Mouse (Mus musculus) brain, embryonic 14.5 days (tissue): ENCODE measurements around the gene Tfap2a. TPM values are rescaled to one million over a fixed set of nuclear protein-coding genes. Genes with fewer than 3 reads are reported as not detected.

Experiments
- DNase-seq: peaks from one replicate; pipeline ENCODE4 v3.0.0-alpha.2; 2011; ENCODE audit warnings: low read depth
- CTCF ChIP-seq: fragments of 200-500 bp; IDR thresholded peaks from 2 replicates; pipeline ENCODE4 v1.5.1; 2012; ENCODE audit warnings: inconsistent platforms, mild to moderate bottlenecking, moderate library complexity, borderline replicate concordance; ENCODE audit not compliant: insufficient read depth, insufficient read length; ENCODE audit errors: extremely low read depth
- POLR2A ChIP-seq: fragments of 200-500 bp; IDR thresholded peaks from 2 replicates; pipeline ENCODE4 v1.6.1; 2012; ENCODE audit warnings: mild to moderate bottlenecking, inconsistent platforms, borderline replicate concordance; ENCODE audit not compliant: poor library complexity, insufficient read depth, insufficient read length, severe bottlenecking; ENCODE audit errors: extremely low read depth
- polyA plus RNA-seq: library from polyadenylated mRNA; depleted of rRNA; stranded (reverse); fragments of >200 nt; gene quantifications from 2 replicates; pipeline ENCODE4 v1.2.3, GENCODE M21; 2012; rRNA removed

The Tfap2a gene
- 5.2 and 19.9 TPM in 2 replicates for polyA plus RNA-seq

DNA sequence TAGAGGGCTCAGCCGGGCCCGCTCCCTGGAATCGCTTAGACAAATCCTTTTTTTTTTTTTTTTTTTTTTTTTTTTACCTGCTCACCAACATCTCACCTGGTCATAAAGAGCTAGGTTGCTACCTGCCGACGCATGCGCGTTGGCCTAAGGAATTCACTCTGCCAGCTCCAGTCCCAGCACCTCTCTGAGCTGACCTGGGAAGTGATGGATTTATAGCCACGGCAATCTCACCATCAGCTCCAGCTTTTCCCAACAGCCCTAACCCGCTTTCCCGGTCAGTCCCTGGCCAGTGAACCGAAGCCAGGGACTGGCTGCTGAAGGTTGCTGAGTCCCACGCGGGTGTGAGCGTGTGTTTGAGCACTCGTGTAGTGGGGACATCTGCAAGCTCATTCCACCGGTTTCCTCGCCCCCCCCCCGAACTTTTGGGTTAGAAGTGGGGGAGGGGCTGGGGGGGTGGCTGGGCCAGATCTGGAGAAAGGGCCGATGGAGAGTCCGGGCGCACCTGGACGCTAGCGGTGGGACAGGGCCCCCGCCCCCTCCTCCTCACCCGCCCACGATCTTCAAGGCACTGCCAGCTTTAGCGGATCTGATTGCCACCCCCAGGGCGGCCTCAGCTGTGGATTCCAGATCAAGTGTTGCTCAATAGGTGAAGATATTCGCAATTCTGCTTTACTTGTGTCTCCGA, at the start of gene Tfap2a:
Tfap2a (minus strand) TSS at position 181 of the 685 bp plus-strand sequence.
- TF ChIP-seq CTCF = no peak
- TF ChIP-seq POLR2A = no peak
- DNase-seq = no peak

DNA sequence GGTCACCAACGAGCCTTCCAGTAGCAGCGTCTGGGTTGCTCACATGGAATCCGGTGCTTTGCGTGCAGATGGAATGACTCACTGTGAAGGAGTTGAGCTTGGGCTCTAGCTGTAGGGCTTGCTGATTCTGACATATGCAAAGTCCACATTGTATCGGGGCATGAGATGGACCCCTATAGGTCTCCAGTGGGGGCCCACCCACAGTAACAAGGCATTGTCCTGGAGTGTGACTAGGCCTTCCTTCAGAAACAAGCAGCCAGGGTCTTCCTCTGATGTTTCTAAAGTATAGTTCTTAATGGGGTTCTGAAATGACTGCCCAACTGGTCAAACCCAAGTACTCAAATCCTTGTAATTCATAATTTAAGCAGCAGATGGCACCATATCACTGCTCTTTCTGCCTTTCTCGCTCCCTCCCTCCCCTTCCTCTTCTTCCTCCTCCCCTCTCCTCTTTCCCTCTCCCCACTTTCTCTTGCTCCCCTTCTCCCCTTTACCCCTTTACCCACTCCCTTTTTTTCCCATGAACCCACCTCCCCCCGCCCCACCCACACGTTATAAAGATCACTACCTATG, 46.1 kb upstream of the Tfap2a start:
- DNase-seq = peak; percentile 56
- peak; percentile 53 for TF ChIP-seq CTCF
- no peak for TF ChIP-seq POLR2A

DNA sequence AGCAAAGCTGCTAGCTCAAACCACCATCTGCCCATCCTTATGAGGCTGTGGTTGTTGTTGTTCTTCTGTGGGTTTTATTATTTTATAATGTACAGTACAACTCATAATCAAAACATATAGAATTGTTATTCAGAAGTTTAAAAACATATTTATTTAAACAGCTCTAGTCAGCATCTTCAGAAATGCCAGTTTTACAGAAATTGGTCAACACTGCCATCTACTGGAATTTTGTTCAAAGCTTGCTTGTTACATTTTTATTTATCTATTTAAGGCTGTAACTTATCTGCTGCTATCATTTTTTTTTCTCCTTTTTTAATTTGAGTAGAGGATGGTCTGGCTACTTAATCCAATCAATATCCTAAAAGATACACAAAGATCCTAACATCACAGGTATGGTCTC, 19.8 kb upstream of the Tfap2a start:
- TF ChIP-seq CTCF = no peak
- no peak for TF ChIP-seq POLR2A
- peak; percentile 81 for DNase-seq

DNA sequence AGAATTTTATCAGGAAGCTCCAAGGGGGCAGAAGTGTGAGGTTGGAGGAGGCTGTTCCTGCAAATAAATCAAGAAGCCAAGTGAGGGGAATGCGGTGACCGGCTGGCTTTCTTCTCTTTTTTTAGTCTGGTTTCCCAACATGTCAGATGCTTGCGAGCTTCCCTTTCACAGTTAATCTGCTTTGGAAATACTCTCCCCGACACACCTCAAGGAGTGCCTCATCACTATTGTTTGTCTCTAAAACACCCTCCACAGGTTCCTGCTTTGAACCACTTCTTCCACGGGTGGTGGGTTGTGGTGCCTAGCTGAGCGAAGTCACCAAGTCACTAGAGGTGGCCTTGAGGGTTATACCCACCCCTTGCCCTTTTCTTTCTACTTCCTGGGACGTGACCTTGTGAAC, 18.2 kb upstream of the Tfap2a start:
- no peak for DNase-seq
- TF ChIP-seq CTCF = no peak
- TF ChIP-seq POLR2A = no peak

DNA sequence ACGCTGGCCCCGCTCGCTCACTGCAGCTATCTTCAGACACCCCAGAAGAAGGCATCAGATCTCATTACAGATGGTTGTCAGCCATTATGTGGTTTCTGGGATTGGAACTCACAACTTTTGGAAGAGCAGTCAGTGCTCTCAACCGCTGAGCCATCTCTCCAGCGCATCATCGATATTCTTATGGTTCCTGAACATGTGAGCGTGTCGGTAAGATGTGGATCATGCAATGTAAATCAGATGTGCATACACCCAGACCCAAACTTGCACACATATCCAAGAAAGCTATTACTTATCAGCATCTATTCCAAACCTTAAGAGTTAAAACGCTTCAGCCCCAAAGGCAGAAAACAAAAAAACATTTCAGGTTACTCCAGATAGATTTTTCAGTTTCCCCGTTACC, 15.9 kb upstream of the Tfap2a start:
- no peak for DNase-seq
- TF ChIP-seq POLR2A (no peak), CTCF (no peak)

DNA sequence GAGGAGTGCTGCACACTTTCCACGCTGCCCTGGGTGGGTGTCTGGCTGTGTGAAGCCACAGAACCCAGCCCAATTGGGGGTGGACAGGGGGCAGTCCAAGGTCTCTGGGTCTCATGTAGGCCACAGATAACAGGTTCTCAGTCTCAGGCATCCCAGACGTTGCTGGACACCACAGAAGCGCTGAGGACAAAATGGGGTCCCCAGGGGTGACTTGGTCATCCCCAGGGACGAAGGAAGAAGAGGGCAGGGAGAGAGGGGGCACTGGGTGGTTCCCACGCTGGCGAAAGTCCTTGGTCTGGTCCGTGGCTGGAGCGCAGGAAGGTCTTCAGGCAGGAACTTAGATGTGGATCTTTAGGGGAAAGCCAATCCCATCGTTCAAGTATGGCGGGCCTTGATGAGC, 13.7 kb upstream of the Tfap2a start:
- DNase-seq = no peak
- TF ChIP-seq POLR2A = no peak
- TF ChIP-seq CTCF = no peak

DNA sequence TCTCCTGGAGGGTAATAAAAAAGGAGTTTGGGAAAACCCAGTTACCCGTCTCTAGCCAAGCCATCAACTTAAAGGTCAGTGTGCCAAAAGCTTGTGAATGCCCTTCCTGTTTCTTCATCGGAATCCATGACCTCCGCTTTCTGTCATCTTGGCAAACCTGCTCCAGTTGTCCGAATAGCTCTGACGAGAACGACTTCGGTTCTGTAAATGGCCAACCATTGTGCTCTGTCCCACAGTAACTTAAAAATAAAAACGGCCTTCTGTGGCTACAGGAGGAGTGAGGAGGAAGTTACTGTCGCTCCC, 11.4 kb upstream of the Tfap2a start:
- DNase-seq = no peak
- TF ChIP-seq CTCF = no peak
- no peak for TF ChIP-seq POLR2A

DNA sequence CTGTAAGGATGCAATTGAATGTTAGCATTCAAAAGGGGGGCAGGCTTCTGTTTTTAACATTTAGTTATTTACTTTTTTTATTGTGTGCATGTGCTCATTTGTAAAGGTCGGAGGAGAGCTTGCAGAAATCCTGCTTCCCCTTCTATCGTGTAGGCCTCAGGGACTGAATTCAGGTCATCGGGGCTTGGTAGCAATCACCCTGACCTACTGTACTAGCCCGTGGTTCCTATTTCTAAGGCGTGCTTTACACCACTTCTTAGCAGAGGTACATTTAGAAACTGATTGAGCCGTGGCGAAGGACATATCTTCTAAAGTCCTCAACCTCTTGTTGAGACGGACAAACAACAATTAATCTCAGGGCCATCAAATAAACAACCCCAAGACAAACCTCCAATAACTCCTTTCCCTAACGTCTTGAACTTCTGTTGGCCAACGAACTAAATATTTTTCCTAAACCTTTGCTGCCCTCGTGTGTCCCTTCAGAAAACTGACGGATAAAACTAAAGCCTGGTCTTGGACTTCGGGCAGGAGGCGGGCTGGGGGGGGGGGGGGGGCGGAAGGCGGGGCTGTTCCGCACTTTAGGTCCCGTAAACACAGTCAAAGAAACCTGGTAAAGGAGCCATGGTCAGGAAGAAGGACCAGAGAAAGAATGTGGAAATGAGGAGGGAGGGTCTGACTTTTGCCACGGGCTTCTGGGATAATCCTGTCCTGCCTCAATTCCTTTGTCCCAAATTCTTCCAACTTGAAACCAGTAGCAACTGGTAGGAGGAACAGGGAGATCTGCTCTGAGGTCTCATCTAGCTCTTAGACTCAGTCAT, 10.8 kb upstream of the Tfap2a start:
- TF ChIP-seq CTCF (peak; percentile 56; the same call in 1 of the 2 replicates), POLR2A (no peak)
- peak; percentile 81 for DNase-seq

DNA sequence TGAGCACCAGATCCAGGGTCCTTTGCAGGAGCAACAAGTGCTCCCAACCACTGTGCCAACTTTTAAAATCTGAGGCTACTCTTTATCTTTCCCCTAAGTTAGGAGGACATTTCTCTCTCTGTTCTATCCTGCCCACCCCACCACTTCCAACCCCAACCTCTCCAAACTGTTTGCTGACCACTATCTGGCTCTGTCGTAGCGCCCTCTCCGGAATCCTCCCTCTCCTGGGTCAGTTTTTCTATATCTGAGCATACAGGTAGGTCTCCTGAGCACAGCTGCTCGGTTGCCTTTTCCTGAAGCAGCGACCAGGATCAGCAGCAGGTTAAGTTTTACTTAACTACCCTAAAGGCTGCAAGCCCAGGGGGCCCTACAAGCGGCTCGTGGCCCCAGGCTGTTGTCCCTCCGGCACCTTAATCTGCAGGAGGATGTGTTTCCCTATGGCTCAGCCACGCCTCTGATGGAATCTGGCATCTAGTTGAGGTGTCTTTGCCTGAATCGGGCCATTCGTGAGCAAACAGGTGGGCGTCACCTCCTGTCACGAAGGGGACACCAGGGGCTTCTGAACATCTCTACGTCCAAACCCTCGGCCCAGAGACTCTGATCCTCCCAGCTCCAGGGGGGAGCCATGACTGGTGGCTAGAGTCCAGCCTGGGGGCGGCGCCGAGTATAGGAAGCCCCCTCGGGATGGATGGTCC, 6.1 kb upstream of the Tfap2a start:
- no peak for TF ChIP-seq POLR2A
- TF ChIP-seq CTCF = no peak
- DNase-seq = no peak

DNA sequence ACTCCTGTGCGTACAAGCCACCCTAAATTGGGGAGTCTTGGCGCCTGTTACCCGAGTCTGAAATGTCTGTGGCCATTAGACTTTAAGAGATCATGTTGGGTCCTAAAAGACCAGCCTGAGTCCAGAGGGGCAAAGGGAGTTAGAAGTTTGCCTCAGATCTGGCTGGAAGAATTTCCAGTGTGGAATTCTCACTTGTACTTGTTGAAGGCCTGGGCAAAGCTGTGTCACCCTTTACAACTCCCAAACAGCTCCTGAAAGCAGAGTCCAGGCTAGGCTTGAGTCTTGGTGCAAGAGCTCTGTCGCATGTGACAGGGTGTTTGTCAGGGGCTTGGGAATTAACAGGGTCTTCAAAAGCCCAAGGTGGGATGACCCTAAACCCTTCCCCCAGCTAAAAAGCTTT, 5.0 kb upstream of the Tfap2a start:
- TF ChIP-seq CTCF (no peak), POLR2A (no peak)
- DNase-seq = no peak
